Mouse (Mus musculus) lung, adult 2 months (tissue): ENCODE data around the gene E130208F15Rik.

Experiments
- CTCF ChIP-seq: fragments of 200-500 bp; IDR thresholded peaks from 2 replicates; pipeline ENCODE4 v1.5.1; 2011; ENCODE audit warnings: mild to moderate bottlenecking, low read length, control low read depth; ENCODE audit not compliant: insufficient read depth
- POLR2A ChIP-seq: fragments of 200-500 bp; IDR thresholded peaks from 2 replicates; pipeline ENCODE4 v1.6.1; 2011; ENCODE audit warnings: low read depth, mild to moderate bottlenecking, control low read depth, low read length, borderline replicate concordance; ENCODE audit errors: extremely low read depth

GRCm38 (mm10) chr7:30336384-30336783 lies 14.8 kb downstream of the E130208F15Rik start:
- TF ChIP-seq CTCF = peak; percentile 88
- no peak for TF ChIP-seq POLR2A
